Mouse (Mus musculus) CD4-positive helper T cell, adult 2 months (primary cell): ENCODE measurements around the gene Hoxd13.
A peak's percentile ranks its signal among the peaks of the same experiment; 100 is the strongest.

Source experiments
- DNase-seq: peaks from one replicate; pipeline ENCODE4 v3.0.0-alpha.2; 2012; ENCODE audit warnings: low read depth, missing footprints, low spot score

Hoxd13 gene

DNA sequence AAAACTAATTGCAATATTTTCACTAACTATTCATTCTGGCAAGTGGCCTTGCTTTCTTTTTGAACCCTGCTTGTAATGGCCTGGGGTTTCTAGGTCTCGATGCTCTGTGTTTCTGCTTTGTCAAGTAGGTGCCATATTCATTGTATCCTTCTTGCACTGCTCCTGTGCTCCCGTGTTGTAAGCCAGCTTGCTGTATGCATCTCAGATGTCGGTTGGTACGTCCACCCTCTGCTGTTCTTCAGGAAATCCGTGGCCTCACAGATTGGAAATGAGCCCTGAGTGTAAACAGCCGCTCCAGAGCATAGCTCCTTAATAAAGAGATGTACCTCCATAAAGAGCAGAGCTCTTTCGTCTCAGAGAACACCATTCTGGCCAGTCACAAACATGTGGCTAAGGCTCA, 39.5 kb downstream of the Hoxd13 start:
- no peak for DNase-seq

DNA sequence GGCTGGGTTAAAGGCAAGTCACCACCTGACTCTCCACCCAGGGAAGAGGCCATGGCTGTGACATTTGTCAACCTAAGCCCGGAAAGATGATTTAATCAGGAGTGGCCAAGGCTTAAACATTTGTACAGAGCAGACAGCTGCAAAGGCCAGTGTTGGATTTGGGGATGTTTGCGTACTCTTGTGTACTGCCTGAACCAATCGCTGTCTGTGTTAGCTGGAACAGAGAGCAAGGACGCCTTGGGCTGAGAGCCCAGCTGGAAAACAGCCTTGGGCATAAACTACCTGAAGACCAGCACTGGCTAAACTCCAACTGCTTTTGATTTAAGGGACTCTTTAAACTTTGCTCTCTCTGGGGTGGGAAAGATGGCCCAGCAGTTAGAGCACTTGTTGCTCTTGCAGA, 40.6 kb downstream of the Hoxd13 start:
- no peak for DNase-seq

DNA sequence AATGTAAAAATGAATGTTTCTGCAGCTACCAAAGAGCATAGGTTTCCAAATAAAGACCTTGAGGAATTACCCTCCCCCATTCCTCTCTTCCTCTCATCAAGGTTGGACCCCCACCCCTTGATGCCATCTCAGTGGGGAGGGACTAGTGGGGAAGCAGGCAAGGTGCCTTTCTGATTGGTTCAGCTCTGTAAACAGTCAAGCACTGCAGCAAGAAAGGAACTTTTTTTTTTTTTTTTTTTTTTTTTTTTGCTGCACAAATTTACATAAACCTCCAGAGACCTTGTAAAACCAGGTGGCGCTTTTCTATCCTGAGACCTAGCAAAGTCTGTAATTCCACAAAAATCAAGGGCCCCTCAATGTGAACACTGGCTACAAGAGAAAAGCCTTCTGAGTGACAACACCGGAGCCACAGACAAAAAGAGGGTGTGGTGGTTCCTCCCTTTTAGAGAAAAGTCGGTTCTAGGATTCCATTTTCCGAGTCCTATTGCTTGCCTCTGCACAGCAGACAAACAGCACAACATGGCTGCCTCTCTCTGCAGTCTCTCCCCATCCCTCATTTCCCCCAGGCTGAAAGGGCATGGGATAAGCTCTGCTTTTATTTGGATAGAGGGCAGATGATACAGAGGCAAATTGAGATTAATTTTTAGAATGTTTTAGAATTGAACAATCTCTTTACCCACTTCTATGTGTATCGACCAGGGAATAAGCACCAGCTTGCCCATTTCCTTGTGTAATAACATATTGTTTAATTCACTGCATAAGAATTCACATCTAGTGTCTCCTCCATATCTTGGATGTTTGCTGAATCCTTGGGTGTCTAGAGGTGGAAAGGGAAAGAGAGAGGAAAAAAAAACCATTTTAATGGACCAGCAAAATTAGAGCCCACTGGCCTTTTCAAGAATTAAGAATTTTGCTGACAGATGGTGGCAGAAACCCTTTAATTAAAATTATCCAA, 41.6 kb downstream of the Hoxd13 start:
- DNase-seq, result no peak

DNA sequence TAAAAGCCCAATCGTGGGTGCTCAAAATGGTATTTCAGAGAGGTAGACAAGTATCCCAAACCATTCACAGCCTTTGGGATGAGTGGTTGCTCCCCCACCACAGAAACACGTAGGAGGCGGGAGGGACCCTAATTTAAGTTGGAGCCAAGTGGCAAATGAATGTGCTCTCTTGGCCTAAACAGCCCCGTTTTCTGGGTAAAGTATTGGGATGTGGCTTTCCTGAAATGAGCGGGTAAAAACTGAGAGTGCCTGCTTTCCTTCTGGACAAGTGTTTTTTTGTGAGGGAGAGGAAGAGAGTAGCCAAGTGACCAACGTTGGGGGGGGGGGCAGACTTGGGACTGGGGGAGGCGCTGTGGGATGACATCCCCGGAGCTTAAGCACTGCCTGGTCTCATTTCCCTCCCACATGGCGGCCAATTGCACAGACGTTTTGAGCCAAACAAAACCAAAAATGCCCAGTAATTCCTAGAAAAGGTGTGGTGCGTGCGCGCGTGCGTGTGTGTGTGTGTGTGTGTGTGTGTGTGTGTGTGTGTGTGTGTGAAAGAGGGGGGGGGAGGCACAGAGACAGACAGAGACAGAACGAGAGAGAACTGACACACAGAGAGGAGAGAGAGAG, 42.9 kb downstream of the Hoxd13 start:
- DNase-seq, result no peak

- DNase-seq, result no peak
These were observed 43.9 kb downstream of the Hoxd13 start, which contains the start of the genes Hoxd3 and Hoxd4 for GRCm38 (mm10) chr2:74711721-74712621. Gene Hoxd3 (plus strand): TSS chr2:74711927. Gene Hoxd4 (plus strand): TSS chr2:74711929.

DNA sequence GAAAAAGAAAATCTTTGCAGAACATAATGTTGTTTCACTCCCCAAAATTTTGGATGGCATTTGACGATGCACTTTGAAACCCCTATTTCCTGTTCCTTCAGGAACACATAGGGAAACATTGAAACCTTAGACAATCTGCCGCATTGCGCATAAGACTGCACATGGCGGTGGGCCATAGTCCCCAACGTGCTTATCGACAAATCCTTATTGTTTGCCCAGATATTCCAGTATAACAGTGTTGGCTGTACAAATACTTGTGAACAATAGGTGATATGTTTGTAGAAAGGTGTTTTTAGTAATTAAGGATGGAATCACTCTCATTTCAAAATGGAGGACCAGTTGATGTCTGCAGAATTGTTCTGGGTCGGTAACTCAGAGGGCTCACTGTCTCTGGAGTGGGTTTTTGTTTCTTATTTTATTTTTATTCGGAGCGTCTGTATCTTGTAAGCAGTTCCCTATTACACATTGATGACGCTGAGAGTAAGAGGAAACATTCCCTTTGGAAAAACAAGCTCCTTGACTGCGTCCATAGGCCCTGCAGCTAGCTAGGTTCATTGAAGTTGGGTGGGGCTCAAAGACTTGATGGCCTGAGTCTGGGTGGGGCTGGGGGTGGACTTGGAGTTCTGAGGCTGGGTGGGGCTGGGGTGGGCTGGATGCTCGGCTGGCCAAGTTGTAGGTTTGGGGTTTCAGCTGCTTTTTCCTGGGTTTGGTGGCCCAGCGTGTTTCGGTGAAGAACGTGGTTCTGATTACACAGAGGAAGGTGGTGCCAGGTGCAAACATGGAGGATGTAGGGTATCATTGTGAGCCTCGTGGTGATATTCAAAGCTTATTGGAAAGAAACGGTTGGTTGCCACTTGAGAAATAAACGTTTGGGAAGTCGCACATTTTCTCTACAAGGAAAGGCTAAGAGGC, 45.4 kb downstream of the Hoxd13 start:
- DNase-seq, result no peak

- DNase-seq, result no peak
These were observed 46.2 kb downstream of the Hoxd13 start for GRCm38 (mm10) chr2:74714156-74714789.

DNA sequence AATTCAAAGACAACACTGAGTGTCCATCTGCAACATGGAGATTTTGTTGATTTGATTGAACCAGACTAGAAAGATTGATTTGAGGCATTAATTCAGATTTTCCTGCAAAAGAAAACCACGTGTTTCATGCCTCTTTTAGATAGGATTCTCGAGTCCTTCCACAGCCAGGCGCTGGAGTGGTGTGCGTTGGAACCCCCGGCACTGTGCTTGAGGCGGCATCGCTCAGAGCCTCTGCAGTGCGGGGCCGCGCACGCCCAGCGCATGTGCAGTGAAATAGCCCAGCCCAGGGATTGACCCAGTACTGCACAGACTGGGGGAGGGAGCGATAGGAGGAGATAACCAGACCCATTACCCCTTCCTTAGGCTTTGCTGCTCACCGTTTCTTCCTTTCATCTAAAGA, 46.8 kb downstream of the Hoxd13 start:
- DNase-seq, result no peak

- peak; percentile 71 for DNase-seq
These were observed 47.6 kb downstream of the Hoxd13 start for GRCm38 (mm10) chr2:74715504-74716241.

DNA sequence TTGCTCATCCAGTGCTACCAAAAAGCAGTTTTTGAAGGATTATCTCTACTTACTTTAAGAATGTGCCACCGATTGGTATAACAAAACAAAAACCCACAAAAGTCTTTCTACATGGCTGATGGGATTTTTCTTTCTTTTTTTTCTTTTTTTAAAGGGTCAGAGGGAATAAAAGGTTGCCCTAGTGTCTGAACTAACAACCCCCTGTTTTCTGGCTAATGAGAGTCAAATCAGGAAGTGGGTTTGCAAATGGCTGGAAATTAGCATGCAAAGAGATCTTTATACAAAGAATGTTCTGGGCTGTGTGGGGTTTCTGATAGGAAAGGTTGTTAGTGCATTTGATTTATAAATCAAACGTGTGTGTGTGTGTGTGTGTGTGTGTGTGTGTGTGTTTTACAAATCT, 52.3 kb downstream of the Hoxd13 start:
- DNase-seq, result no peak

DNA sequence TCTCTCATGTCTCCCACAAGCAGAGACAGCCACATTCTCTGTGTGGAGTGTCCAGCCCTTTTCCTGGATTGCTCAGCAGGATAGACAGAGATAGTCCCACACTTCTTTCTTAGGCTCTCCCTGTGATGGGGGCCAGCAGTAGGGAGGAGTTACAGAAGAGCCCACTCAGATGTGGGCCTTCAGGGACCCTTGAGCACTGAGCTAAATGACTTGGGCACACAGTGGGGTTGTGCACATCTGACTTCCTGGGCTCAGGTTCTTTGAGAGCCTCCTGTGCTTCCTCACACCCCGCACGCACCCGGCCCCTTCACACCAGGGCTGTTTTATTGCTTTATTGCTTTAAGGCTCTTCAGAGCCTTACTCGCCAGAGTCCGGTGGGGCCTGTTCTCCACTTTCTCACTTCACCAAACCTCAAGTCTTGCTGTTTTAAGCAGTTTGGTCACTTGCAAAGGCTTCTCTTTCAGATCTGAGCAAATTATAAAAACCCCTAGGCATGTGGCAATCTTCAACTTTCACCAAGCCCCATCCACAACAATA, 52.9 kb downstream of the Hoxd13 start:
- no peak for DNase-seq
